Mouse (Mus musculus) A20 (cell line): ENCODE data around the gene Nat14.
A peak's percentile ranks its signal among the peaks of the same experiment; 100 is the strongest.

Source experiments
- DNase-seq: peaks from one replicate; pipeline ENCODE4 v3.0.0-alpha.2; 2011; ENCODE audit warnings: low read depth, low spot score

Nat14 gene

GRCm38 (mm10) chr7:4920496-4920895 lies 1.3 kb upstream of the Nat14 start:
- no peak for DNase-seq

GRCm38 (mm10) chr7:4920976-4921823 lies 628 bp upstream of the Nat14 start:
- no peak for DNase-seq

- DNase-seq, result no peak
Measured at GRCm38 (mm10) chr7:4922508-4922907, 680 bp downstream of the Nat14 start.

GRCm38 (mm10) chr7:4922931-4923565 lies 1.2 kb downstream of the Nat14 start:
- DNase-seq, result no peak

GRCm38 (mm10) chr7:4923586-4924364 lies 1.9 kb downstream of the Nat14 start:
- DNase-seq, result no peak

DNA sequence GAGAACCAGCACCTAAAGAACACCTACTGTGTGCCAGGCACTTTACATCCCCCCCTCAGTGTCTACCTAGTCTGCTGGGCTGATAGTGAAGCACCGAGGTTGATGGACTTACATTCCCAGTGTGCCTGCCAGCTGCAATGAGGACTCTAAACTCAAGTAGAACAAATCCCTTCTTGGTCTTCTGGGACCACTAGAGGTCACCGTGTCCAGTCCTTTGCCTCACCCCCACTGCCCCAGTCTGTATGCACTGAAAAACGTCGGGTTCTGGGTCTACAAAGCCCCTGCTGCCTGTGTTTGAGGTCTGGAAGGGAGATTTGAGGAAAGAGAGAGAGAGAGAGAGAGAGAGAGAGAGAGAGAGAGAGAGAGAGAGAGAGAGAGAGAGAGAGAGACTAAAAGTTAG lies 2.7 kb downstream of the Nat14 start:
- no peak for DNase-seq

DNA sequence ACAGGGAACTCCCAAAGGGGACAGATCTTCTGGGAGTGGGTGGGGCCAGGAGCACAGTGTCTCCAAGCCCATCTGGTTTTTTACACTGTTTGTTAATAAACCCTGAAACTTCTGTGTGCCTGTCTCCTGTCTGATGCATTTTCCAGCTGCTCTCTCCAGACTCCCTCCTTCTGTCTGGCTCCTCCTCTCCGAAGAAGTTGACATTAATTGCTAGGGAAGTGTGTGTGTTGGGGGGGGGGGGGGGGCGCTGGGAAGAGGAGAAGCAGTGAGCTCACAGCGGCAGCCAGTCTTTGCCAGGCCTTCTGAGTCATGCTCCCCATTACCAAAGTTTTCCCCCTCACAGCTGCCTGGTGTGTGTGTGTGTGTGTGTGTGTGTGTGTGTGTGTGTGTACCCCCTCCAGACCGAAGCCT lies 3.1 kb downstream of the Nat14 start:
- no peak for DNase-seq

- no peak for DNase-seq
Measured at GRCm38 (mm10) chr7:4925441-4926381, 3.9 kb downstream of the Nat14 start, which contains the start of gene Ssc5d. Gene Ssc5d, plus strand, starts transcription at chr7:4925785.

- no peak for DNase-seq
Measured at GRCm38 (mm10) chr7:4926849-4927248, 5.0 kb downstream of the Nat14 start.

DNA sequence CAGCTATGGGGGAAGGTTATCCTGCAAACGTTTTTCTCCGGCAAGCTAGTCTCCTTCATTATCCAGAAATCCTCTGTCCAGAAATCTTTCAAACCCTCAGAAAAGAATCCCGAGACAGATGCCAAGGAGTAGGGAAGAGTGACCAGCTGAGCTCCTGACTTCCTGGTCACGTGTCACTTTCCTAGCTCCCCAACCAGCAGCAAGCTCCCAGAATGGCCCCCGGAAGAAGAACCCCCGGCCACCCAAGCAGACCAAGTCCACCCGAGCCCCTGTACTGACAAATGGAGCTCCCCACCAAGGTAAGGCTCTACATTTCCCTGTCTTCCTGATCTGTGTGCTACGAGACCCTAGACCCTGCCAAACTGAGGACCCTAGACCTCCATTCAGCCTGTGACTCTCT lies 5.9 kb downstream of the Nat14 start:
- DNase-seq, result no peak

DNA sequence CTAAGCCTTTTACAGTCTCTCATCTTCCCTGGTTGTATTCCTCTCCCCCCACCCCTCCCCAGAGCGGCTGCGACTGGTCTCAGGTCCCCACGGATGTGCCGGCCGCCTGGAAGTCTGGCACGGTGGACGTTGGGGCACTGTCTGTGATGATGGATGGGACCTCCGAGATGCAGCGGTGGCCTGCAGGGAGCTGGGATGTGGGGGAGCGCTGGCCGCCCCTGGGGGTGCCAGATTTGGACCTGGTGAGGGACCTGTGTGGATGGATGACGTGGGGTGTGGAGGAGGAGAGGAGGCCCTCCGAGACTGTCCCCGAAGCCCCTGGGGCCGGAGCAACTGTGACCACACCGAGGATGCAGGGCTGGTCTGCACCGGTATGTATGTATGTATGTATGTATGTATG lies 6.5 kb downstream of the Nat14 start:
- DNase-seq, result no peak

DNA sequence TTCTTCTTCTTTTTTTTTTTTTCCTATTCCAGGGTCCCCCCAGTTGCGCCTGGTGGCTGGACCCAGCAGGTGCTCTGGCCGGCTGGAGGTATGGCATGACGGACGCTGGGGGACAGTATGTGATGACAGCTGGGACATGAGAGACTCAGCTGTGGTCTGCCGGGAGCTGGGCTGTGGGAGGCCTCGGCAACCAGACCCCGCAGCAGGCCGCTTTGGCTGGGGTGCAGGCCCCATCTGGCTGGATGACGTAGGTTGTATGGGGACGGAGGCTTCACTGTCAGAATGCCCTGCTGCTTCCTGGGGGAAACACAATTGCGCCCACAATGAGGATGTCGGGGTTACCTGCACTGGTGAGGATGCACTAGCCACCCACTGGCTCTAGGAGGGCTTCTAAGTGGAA lies 11.3 kb downstream of the Nat14 start:
- no peak for DNase-seq

DNA sequence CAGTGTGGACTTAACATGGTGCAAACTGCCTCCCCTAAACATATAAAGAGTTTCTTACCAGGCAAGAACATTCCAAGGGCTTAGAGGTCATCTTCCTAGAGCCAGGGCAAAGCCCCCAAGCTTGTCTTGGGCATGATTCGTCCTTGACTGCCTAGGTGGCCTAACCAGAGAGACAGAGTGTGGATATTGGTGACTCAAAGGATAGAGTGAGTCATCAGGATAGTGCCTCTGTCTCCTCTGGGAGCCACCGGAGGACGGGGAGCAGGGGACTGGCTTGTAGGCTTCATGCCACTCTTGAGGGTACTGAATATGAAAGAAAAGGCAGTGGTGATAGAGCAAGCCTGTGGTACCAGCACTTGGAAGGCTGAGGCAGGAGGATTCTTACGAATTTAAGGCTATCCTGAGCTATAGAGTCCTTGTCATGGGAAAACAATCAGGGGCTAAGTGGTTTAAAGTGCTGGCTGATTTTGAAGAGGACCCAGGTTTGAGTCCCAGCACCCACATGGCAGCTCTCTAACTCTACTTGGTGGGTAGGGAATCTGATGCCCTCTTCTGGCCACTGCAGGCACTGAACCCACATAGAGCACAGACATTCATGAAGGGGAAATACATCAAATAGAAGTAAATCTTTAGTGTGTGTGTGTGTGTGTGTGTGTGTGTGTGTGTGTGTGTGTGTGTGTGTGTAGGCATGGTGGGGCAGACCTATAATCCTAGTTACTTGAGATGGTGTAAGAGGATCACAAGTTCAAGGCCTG lies 12.5 kb downstream of the Nat14 start:
- DNase-seq, result no peak

DNA sequence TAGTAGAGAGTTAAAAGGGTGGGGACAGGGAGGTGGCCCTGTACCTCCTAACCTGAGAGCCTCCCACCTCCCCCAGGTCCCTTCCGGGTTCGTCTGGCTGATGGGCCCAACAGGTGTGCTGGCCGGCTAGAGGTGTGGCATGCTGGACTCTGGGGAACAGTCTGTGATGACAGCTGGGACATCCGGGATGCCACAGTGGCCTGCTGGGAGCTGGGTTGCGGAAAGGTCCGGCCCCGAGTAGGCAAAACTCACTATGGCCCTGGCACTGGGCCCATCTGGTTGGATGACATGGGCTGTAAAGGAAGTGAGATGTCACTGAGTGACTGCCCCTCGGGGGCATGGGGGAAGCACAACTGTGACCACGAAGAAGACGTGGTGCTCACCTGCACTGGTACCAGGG lies 15.0 kb downstream of the Nat14 start:
- no peak for DNase-seq

- no peak for DNase-seq
Measured at GRCm38 (mm10) chr7:4937392-4937791, 15.6 kb downstream of the Nat14 start.

DNA sequence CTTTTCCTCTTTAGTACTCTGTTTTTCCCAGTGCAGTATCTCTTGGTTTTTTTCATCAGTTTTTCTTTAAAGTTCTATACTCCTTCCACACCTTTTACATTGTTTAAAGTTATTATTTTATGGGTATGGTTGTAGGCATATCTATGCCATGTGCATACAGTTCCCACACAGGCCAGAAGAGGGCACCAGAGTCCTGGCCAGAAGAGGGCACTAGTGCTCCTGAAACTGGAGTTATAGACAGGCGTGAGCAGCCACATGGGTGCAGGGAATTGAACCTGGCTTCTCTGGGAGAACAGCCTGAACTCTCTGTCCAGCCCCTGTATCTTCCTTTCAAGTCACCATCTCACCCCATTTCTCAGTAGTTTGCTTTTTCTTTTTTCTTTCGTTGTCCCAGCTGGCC lies 16.6 kb downstream of the Nat14 start:
- DNase-seq, result peak; percentile 75

DNA sequence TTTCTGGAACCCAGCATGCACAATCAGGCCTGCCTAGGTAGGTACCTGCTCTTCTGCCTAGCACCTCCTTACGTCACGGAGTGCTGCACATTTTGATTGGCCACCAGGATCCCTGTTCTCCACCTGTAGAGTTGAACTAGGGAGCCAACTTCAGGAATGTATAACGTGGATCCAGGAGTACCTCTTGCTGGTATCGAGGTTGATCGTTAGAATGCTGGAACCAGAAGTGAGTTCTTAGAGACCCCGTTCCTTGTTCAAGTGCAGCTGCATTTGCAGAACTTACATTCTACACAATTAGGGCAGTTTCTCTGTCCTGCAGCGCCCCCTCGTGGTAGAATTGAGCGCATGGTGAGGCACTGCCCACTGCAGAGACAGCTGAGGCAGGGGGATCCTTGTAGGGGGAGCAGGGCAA lies 18.2 kb downstream of the Nat14 start:
- peak; percentile 88 for DNase-seq

- no peak for DNase-seq
Measured at GRCm38 (mm10) chr7:4942673-4943072, 20.8 kb downstream of the Nat14 start.

DNA sequence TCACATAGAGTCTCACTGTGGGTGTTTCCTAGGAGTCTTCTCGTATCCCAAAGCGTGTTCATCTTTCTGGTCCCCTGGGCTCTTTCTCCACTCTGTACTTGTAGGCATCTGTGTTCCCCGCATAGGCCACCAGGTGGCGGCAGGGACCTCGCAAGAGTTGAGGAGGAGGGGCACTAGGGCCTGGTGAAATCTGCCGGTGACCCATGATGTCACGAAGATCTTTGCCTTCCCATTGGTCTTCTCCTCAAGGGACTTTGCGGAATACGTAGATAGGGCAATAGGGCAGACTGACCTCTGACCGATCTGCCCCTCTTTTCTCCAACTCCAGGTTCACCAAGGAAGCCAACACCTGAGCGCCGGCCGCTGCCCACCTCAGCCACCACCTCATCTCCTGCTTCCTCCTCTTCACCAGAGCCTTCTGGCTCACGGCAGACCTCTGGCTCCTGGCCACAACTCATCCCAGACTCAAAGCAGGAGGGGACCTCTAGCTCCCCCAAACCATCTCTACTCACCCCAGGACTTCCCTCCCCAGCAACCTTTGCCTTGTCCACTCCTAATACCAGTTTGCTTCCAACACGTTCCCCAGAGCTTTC lies 21.5 kb downstream of the Nat14 start:
- peak; percentile 93 for DNase-seq

DNA sequence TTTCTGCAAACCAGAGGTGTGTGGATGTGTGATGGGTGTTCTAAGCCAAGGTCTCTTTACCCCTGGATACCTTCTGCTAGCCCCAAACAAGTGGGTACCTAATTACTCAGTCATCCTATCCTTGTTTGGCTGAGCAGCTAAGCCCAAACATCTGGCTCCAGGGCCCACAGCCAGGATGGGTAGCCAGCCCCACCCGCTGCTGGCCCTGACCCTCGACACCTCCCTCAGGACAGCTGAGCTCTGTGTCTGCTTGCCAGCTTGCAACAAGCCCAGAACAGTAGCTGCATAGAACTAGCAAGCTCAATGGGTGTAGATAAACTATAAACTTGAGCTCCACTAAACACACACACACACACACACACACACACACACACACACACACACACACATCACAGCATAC lies 26.0 kb downstream of the Nat14 start:
- DNase-seq, result no peak
